Mouse (Mus musculus): ENCODE measurements around the gene Lingo2.

Lingo2 gene

DNA sequence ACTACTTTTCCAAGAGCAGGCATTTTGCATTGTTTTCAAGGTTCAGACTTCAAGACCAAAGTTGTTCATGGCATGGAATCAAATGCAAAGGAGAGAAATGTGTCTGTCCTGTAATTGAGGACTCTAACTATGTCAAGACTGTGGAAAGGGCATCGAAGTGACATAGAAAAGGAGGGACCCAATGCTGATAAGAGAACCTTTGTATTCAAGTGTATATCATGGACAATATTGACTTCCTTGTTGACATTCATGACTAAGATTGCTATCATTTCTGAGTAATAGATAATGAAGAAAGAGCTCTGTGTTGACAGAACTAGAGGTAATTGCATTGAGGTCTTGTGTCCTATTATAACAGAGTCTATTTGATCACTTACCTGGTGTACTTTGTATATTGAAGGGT, 390.6 kb downstream of the Lingo2 start:
- DNase-seq (ENCODE audit: low spot score): no peak

DNA sequence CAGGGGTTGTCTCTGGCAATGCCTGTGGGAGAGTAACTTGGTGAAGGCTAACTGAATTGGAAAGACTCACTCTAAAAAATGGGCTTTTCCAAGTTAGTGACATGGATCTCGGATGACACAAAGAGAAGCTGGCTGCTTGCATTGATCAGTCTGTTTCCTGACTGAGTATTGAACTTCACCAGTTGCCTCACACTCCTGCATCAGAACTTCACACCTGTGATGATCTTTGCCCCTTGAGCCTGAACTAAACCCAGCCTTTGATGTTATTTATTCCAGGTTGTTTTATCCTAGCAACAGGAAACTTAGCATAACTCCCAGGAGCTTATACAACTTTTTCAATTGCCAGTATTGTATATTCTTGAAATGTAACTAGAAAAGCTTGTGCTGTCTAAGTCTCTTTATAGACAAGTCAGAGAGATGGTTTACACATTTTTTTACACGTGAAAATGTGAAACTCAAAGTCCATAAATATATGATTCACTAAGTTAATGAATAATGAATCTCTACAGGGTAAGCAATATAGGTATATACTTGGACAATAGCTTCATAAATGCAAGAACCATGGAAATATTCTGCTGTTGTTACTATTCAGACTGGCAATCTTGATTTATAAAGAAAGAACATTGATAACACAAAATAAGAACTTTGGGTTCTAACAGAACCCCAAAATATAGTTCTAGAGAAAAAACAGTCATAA, 410.7 kb downstream of the Lingo2 start:
- DNase-seq (ENCODE audit: low spot score): no peak

DNA sequence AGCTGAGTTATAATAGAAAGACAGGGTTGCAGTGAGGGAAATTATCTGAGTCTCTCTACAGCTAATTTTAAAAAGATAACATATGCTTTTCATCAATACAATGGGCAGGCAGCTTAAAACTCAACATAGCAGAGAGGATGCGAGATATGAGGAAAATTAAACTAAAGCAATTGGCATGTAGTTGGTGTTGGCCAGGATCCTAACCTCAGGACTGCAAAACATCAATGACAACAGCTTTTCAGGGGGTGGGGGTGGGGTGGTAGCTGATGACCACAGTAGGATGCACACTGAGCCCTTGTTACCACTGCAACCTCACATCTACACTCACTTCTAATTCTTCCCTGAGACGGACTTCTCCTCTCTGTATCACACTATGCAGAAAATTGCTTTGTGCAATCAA, 417.7 kb downstream of the Lingo2 start:
- DNase-seq (ENCODE audit: low spot score): no peak

DNA sequence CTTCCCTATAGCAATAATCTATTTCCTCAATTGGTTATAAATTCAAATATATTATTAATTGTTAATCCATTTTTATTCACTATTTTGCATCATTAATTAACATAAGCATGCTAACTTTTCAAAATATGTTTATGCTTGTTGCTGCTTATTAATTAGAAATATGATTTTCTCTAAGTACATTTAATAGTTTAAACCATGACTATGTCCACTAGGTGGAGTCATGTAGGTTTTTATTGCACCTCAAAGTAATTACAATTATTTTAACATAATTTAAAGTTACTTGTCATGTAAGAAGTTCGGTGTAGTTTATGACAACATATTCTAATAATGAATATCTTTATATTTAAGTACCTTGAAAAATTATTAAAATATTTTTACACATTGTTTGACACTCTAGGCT, 461.3 kb downstream of the Lingo2 start:
- DNase-seq (ENCODE audit: low spot score): no peak

DNA sequence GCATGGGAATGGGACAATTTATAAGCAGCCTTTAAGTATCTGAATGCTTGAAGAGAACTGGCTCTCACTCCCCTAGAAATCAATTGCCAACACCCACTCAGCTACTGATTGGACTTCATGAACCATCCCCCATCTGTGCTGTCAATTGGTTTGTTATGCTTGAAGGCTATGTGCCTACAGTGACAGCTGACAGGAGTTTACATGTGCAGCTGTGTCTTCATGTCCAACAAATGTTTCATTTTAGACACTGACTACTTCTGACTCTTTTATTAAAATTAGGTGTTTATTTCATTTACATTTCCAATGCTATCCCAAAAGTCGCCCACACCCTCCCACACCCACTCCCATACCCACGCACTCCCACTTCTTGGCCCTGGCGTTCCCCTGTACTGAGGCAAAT, 516.3 kb downstream of the Lingo2 start:
- no peak for DNase-seq (ENCODE audit: low spot score)

DNA sequence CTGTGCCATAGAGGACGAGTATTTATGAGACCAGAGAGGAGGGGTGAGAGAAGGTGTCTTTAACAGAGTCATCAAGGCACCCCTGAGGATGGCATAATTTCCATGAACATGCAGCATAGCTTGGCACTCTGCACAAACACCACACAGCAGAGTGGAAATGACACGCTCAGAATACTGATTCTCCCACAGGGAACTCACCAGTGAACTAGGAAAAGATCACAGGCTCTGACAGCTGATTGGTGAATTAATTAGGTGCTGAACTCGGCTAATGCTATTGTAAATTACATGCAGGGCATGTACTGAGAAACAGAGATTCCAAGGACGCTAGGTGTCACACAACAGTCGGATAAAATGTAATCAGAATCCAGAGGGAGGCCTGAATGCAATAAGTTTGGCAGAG, 525.4 kb downstream of the Lingo2 start:
- no peak for DNase-seq (ENCODE audit: low spot score)

DNA sequence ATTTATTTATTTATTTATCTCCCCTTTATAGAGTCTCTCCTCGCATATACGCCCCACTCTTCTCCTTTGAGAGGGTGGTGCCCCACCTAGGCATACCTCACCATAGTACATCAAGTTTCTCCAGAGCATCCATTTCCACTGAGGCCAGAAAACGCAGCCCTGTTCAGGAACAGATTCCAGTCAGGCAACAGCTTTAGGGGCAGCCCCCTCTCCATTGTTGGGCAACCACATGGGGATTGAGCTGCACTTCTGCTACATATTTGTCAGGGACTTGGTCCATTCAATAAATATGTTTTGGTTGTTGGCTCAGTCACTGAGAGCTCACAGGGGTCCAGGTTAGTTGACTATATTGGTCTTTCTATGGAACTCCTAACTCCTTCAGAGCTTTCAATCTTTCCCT, 544.2 kb downstream of the Lingo2 start:
- DNase-seq (ENCODE audit: low spot score): no peak

DNA sequence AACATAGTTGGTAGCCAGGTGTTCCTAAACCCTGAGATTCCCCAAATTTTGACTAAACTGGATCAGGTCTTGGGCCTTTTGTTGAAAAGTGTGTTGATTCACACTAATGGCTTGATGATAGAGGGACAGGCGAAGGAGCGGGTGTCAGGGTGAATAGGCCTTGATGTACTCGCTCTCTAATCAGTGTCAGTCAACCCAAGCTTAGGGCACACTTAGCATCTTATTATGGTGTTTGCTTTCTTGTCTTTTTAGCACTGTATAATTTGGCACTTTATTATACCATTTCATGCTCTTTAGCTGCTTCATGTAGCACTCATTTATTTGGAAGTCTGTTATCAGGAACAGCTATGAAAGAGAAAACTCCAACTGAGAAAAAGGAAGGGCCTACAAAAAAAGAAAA, 582.6 kb downstream of the Lingo2 start:
- no peak for DNase-seq (ENCODE audit: low spot score)

DNA sequence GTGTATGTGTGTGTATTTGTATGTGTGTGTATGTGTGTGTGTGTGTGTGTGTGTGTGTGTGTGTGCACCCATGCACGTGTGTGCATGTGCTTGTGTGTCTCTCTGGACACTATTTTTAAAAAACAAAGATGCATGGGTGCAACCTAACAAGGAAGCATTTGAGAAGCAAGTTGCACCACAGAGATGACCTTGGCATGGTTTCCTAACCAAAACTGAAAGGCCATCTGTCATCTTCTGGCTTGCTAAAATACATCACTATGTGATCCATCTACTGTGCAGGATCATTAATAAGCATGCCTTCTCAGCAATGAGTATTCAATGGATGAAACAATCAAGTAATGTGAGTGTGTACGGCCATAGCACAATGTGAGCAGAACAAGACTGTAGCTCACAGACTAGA, 597.1 kb downstream of the Lingo2 start:
- no peak for DNase-seq (ENCODE audit: low spot score)

DNA sequence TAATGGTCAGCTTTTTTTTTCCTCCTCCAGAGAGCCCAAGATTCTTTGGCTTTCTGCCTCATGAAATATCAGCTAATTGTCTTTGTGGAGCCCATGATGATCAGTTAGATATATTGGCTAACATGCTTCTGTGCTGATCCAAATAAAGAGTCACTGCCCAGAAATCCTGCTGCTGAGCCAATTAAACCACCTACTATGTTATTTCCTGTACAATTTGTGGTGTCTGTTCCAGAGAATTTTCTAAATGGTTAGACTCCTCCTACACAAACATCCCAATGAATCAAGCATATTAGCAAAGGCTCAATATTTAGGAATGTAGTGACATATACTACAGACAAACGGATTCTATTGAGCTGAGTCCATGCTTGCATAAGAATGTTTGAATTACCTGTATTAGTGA, 619.8 kb downstream of the Lingo2 start:
- no peak for DNase-seq (ENCODE audit: low spot score)

DNA sequence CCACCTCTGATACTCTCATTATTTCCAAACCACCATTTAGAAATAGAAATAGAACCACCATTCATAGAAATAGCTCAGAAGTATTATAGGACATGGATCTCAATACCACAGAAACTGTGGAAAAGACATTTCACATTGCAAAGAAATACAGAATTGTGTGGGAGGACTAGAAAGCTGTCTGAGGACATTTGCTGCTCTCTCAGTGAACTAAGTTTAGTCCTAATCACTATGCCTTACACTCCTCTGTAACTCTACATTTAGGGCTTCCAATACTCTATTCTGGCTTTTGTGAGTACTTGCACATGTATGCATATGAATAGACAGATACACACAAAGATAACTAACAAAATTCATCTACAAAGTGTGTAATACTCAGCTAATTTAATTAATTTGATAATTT, 625.9 kb downstream of the Lingo2 start:
- DNase-seq (ENCODE audit: low spot score): no peak

DNA sequence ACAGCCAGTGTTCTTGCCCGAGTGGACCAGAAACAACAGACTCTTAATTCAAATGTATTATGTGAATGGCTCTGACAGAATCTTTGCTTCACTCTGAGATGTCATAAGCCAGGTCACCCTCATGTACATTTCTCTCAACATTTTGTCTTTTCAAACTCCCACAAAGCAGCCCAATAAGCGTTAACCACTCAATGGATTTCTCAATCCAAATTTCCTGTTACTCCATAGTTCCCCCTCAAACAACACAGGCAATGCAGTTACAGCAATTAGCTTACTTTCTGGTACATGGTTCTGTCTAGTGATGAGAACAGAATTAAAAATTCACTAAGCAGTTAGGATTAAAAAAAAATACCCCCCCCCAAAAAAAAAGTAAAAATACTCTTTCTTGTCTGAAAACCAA, 638.5 kb downstream of the Lingo2 start:
- no peak for DNase-seq (ENCODE audit: low spot score)

DNA sequence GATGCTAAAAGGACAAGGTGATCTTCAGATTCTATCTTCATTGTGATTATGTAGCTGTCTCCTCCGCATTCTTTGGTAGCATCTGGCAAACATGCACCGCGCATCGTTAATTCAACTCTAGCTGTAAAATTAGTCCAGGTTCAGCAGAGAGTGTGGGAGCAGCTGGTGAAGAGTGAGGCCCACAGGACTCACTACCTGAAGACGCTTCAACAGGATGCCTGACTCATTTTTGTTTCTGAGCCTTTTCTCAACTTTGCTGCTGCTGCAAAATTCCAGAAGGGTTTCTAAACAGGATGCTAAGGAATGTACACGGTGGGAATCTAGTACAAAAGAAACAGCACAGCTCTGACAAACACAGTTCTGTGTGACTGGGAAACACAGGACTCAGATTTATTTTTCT, 640.1 kb downstream of the Lingo2 start:
- no peak for DNase-seq (ENCODE audit: low spot score)

DNA sequence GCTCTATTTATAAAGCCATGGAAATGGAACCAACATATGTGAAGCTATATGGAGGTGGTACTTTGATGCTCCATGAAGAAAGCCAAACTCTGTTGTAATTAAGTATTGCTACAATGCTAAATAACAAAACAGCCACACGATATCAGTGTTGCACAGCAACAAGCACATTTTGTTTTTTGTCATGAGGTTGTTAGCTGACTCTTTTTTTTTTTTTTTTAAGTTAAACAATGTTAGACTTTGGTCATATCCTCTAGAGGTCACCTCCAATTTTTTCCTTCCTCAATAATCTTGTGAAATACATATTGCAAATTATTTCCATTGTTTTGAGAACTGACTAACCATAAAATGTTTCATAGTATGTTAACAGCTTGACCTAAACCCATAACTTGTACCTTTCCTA, 646.3 kb downstream of the Lingo2 start:
- no peak for DNase-seq (ENCODE audit: low spot score)

DNA sequence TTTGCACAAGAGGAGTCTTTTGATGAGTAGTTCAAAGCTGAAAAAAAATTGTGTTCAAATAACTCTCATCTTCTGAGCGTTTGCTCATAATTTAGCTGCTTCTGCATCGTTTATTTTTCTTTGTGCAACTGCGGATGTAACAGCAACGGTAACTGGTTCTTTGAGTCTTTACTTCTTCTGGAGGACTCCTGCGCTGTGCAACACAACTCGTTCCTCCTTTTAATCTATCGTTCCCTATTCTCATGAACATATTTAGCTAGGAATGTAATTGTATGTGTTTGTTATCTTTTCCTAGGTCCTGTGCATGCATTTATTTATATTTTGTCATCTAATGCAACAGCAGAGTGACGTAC, 661.9 kb downstream of the Lingo2 start:
- no peak for DNase-seq (ENCODE audit: low spot score)

DNA sequence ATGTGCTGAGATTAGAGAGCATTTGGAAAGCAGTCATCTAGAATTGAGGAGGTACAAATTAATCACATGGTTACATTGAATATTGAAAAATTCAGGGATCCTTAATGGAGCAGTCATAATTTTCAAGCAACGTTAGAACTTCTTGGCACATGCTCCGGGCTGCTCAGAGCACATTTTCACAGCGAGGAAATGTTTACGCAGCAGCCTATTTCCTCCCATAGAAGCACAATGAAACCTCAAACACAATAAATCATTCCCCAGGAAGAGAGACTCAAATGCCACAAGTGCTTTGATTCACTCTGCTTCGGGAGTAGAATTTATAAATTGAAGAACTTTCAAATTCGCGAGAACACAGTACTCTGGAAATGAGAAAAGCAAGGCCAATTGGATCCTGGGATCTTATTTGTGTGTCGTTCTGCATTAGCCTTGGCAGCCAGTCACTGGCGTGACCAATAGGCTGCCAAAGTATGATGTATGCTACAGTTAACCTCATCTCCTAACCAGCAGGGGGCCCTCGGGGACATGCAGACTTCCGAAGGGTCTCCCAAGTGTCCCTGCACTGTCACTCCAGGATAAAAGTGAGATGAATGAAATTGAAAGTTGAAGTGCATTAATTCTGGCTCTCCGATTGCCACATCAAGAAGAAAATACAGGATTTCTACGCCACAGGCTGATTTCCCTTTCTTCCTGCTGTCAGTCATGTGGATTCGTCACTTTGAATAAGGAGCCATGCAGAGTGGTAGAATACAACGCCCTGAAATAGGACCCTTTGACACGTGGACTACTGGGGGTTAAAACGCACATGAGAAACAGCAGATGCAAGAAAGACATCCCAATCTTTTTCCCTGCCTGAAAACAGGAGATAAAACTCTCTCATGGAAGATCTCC, 662.5 kb downstream of the Lingo2 start:
- peak; percentile 76 for DNase-seq (ENCODE audit: low spot score)

DNA sequence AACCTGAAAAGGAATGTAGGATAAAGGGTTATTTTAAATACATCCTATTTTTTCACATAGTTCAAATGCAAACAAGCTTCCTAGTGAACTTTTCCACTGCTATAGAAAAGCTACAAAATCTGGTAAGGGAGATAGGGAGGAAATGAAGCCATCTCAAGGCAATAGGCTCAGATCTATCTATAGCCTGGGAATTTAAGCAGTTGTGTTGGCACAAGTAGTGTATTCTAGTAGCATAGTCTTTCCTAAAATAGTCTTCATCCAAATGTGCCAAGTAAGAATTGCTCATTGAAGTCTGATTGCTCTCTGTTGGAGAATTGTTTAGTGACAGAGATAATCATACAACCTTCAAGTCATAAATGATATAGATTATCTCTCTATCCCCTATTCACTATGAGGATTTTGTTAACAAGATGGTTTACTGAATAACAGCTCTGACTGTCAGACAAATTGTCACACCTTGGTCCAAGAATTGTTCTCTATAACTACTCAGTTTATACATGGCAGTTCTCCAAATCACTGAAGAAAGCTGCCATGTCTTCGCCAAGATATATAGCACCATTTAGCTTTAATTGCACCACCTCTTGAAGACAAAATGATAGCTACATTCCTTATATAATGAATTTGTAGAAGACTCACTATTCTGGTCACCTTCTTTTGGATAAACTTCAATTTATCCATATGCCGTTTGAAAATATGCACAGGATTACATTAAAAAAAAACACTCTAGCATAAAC, 688.9 kb downstream of the Lingo2 start:
- no peak for DNase-seq (ENCODE audit: low spot score)

DNA sequence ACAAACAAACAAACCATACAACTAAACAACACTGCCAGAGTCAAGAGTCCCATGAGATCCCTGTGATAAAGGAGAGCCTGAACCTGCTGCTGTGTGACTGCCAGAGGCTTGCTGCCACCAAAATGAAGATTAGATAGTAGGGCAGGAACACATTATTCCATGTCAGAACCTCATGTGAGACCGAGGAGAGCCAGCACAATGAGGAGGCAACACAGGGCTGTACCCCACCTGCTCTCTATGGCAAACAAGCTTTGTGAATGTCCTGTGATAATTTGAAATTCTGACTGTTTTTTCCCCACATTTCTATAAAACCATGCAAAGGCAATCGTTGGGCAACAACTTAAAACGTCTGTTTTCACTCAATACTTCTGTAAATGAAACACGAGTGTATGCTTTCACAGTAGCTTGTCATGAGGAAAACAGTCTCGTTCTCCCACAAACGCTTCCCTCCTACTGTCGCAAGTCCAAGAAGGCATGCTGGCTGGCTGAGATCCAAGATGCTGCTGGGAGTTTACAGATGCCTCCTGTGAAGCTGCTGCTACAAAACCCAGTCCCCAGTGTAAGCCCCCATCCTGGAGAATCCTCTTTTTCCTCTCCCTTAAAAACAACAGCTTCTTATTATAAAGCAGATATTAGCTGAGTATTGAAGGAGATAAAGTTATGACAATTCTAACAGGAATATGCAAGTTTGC, 765.2 kb downstream of the Lingo2 start:
- no peak for DNase-seq (ENCODE audit: low spot score)

DNA sequence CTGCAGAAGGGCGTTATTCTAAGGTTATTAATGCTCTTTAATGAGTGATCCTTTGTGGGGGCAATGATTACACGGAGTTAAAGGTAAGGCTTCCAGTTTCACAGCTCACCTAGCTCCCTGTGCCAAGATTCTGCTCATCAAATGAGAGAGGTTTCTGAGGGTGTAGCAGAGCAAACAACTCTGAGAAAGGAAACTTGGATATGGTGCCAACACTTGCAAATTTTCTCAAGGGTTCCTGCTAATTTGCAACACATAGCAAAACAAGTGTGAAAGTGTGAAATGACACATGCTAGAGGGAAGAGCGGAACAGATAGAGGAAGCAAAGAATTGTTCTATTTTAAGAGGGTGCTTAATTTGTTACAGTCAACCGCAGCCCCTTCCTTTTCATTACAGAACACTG, 767.9 kb downstream of the Lingo2 start:
- DNase-seq (ENCODE audit: low spot score): no peak

DNA sequence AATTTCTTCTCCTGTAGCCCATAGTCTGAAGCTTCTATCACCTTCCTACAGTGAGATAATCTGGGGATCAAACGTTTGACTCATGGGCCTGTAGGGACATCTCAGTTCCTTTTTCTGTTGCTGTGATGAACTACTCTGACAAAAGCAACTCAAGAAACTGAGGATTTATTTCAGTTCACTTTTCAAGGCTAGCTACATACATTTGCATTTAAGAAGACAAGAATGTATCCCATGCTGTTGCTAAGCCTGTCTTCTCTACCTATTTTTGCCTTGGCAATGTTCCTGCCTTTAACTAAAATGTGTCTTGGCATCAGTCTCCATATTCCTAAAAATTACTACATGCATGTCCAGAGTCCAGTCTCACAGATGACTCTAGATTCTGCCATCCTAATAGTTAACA, 781.4 kb downstream of the Lingo2 start:
- DNase-seq (ENCODE audit: low spot score): no peak

DNA sequence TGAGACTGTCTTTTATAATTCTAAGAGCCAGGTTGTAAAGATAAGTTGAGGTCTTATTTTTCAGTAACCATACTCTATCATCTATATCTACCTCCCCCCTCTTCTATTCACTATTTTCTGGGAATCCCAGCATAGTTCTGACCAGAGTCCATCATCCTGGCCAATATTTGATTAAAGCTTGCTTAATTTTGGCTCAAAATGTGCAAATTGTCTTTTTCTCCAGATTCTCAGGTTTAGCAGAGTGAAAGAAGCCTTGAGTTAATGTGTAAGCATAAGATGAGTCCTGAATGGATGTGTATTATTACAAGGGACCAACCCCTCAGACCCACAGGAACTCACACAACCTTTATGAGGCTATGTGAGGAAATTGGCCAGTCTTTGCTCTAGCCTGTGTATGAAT, 820.2 kb downstream of the Lingo2 start:
- DNase-seq (ENCODE audit: low spot score): no peak

DNA sequence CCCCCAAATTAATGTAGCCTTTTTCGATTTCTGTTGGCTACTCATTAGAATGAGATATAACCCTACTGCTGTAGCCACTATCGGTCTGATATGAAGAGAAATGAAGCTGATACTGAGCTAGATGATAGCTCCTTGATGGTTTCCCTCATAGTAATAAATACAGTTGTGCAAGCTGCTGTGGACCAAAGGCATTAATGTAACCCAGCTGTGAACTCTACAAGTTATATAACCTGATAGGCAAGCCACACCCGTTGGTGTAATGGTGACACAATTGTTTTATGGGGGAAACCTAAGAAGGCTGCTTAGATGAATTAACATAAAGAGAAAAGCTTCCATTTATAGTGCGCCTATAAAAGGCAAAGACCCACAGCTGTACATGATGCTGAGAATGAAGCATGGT, 856.1 kb downstream of the Lingo2 start:
- no peak for DNase-seq (ENCODE audit: low spot score)

All from embryo, embryonic 10.5 days (tissue).